Mouse (Mus musculus): ENCODE results near the gene Zbtb7b.
"Not testable (repeated sequence)": the region's sequence is repeated elsewhere in the genome, so short reads cannot be mapped to it uniquely, and the experiment has no call there.

Zbtb7b gene

GRCm38 (mm10) chr3:89394006-89394893 is at the start of gene Zbtb7b:
Gene Zbtb7b, minus strand, starts transcription at chr3:89394776.
- DNase-seq (ENCODE audit: low spot score) = peak; percentile 83

GRCm38 (mm10) chr3:89440691-89441090 is 46.1 kb upstream of the Zbtb7b start:
- DNase-seq (ENCODE audit: low spot score) = no peak

GRCm38 (mm10) chr3:89437269-89437668 is 42.7 kb upstream of the Zbtb7b start:
- no peak for DNase-seq (ENCODE audit: low spot score)

DNA sequence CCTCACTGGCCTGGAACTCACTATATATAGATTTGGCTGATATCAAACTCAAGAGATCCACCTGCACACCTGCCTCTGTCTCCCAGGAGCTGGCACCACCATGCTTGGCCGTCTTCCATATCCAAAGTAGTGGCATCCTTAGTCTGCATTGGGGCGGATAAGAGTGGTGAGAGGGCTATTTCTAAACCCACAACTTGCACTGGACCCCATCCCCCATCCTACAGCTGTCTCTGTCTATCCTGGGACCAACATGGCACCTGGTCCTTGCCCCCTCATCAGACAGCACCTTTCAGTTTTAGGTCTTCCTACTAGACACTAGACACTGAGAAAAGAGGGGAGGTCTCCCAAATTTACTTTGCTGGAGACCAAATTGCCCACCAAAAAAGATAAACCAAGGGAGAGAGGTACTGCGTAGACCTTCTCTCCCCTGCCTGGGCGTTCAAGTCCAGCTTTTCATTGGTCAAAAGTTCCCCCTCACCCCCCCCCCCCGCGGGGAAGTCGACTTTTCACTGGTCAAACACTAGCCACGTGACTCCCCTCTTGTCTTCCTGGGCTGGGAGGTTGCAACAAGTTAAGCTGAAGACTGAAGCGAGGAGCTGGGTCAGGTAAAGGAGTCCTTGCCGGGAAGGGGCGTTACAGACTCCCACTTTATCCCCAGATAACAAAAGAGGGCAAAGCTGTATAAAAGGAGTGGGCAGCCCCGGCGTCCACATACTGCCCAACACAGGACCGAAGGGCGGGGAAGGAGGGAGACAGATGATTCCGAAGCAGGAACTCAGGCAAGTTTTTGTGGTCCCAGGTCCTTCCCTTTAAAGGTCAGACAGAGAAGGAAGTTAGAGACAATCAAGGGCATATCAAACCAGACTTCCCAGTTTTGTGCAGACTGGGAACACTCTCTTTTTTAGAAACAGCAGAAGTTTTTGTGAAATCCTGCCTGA is 41.9 kb upstream of the Zbtb7b start, which contains the start of gene Pbxip1:
TSS of gene Pbxip1 (plus strand) at position 531 of the 938 bp plus-strand sequence.
- peak; percentile 56 for DNase-seq (ENCODE audit: low spot score)

- no peak for DNase-seq (ENCODE audit: low spot score)
Measured at GRCm38 (mm10) chr3:89435041-89435440, 40.5 kb upstream of the Zbtb7b start.

- no peak for DNase-seq (ENCODE audit: low spot score)
Measured at GRCm38 (mm10) chr3:89434532-89434931, 40.0 kb upstream of the Zbtb7b start.

DNA sequence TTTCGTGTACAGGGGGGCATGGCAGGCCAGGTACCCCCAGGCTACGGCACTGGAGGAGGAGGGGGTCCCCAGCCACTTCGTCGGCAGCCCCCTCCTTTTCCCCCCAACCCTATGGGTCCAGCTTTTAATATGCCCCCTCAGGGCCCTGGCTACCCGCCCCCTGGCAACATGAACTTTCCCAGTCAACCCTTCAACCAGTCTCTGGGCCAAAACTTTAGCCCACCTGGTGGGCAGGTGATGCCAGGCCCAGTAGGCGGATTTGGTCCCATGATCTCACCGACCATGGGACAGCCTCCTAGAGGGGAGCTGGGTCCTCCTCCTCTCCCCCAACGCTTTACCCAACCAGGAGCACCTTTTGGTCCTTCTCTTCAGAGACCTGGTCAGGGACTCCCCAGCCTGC is 38.0 kb upstream of the Zbtb7b start:
- DNase-seq (ENCODE audit: low spot score) = no peak

DNA sequence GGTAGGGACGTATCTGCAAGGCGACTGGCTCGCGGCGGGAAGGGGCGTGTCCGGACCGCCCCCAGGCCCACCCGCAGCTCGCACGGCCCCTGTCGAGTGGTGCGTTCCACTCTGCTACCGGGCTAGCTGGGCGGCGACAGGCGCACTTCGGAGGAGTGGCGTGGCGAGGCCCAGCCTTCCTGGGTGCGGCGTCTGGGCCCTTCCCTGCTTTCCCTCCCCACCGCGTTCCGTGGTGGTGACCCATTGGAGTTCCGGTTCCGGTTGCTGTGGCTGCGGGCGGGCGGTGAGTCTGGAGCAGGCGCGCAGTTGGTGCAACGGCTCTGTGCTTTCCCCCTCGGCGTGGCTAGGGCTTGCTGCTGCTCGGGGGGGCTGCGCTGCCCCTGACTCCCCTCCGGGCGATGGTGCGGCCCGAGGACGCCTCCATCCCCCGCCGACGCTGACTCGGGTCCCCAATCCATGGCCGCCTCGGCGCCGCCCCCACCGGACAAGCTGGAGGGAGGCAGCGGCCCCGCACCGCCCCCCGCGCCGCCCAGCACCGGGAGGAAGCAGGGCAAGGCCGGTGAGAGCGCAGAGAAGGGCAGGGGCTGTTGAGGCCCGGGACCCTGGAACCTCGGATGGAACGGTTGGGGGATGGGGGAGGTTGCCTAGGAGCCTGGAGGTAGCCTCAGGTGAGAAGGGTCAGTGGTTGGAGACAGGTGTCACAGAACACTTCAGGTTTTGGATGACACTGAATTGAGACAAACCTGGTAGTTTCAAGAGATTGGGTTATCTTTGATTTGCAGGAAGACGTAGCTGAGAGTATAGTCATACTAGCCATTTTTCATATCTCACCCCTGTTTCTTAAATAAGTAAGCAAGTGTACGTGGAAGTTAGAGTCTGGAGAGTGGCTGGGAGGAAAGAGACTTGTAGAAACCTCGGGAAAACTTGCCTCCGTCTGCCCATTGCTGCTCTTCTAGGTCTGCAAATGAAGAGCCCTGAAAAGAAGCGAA is 35.9 kb upstream of the Zbtb7b start, which contains the start of gene Pygo2:
TSS of gene Pygo2 (plus strand) at position 44 of the 989 bp plus-strand sequence.
- DNase-seq (ENCODE audit: low spot score) = peak; percentile 97

DNA sequence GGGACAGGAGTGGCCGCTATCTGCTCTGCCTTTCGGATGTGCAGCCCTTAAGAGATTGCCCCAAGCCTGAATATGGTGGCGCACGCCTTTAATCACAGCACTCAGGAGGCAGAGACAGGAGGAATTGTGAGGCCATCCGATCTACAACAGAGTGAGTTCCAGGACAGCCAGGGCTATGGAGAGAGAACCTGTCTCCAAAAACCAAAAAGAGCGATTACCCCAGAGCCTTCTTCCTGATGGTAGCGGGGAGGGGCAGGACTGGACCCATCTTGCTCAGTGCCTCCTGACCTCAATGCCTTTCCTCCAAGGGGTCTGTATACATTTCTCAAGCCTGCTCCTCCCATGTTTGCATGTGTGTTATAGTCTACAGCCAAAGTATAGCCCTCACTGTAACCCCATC is 34.4 kb upstream of the Zbtb7b start:
- not testable (repeated sequence) for DNase-seq (ENCODE audit: low spot score)

DNA sequence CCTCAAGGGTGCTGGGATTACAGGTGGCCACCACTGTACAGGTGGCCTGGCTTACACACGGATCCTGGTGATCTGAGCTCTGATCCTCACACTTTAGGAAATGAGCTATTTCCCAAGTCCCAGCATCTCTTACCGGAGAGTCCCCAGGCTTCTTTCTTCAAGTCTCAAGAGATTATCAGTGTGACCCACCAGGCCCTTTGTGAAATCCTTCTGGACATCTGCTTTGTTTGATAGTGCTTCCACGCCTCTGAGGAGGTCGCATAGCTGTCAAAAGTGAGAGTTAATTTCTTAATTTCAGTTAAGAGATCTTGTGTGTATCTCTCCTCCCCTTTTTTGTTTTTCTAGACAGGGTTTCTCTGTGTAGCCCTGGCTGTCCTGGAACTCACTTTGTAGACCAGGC is 31.3 kb upstream of the Zbtb7b start:
- DNase-seq (ENCODE audit: low spot score) = no peak

GRCm38 (mm10) chr3:89425141-89425525 is 30.6 kb upstream of the Zbtb7b start:
- DNase-seq (ENCODE audit: low spot score) = no peak

- DNase-seq (ENCODE audit: low spot score) = no peak
Measured at GRCm38 (mm10) chr3:89424416-89425140, 30.0 kb upstream of the Zbtb7b start.

DNA sequence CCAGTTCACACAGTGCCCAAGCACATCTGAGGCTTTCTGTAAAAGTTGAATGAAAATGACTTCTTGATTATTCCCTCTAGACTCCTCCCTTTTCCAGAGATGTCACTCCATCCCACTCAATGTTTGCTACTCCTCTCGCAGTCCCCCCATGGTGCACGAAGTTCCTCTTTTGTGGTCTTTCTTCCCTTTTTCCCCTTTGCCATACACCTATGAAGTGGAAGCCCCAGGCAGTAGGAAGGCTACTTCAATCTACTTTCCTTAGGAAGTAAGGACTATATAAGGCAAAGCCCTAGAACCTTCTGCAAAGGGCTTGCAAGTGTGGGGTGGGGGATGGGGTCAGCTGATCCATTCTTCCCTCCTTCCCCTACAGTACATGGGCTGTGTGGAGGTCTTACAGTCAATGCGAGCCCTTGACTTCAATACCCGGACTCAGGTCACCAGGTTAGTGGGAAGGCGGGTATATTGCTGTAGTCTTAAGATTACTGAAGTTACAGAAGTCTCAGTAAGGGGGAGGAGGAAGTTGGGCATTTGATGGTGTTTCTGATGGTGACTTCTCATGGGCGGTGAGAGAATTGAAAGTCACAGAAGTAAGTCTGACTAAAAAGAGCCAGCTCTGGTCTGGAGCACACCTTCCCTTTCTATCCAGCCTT is 28.1 kb upstream of the Zbtb7b start:
- no peak for DNase-seq (ENCODE audit: low spot score)

DNA sequence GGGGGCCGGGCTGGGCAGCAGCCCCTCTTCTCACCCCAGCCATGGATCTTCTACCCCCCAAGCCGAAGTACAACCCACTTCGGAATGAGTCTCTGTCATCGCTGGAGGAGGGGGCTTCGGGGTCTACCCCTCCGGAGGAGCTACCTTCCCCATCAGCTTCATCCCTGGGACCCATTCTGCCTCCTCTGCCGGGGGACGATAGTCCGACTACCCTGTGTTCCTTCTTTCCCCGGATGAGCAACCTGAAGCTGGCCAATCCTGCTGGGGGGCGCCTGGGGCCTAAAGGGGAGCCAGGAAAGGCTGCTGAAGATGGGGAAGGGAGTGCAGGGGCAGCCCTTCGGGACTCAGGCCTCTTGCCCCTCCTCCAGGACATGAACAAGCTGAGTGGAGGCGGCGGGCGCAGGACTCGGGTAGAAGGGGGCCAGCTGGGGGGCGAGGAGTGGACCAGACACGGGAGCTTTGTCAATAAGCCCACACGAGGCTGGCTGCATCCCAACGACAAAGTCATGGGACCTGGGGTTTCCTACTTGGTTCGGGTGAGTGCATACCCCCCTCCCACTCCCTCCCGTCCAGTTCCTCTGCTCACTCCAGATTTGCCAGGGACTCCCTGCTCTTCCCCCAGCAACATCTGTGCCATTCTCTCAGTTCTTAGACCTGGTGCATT is 27.4 kb upstream of the Zbtb7b start:
- DNase-seq (ENCODE audit: low spot score) = peak; percentile 29

GRCm38 (mm10) chr3:89421002-89421774 is 26.6 kb upstream of the Zbtb7b start:
- DNase-seq (ENCODE audit: low spot score) = peak; percentile 71

- DNase-seq (ENCODE audit: low spot score) = no peak
Measured at GRCm38 (mm10) chr3:89420421-89420820, 25.8 kb upstream of the Zbtb7b start.

- DNase-seq (ENCODE audit: low spot score) = no peak
Measured at GRCm38 (mm10) chr3:89419981-89420380, 25.4 kb upstream of the Zbtb7b start.

- DNase-seq (ENCODE audit: low spot score) = peak; percentile 45
Measured at GRCm38 (mm10) chr3:89419571-89419970, 25.0 kb upstream of the Zbtb7b start.

DNA sequence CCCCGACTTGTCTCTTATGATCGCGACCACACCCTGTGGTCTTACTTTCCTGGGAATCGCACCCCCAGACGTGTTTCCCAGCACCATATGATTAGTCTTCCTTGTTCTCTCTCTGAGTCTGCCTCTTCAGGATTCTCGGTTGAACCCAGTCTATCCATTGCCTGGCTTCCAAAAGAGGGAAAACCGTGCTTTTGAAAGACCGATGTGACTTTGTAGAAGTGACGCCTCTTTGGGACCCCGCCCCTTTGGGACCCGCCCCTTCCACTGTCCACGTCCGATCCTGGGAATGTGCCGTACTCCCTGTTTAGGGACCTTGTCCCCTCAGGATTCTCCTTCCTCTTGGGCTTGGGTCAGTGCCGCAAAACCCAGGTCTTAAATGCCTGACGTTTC is 24.3 kb upstream of the Zbtb7b start:
- peak; percentile 79 for DNase-seq (ENCODE audit: low spot score)
